Mouse (Mus musculus): Measurements from ENCODE around the gene Podxl.

Gene Podxl

GRCm38 (mm10) chr6:31519001-31519471 lies 44.7 kb downstream of the Podxl start:
- ChIA-PET CTCF (interaction anchor here (0.5 to 1.6 kb wide), 16 partner anchors 9 to 543 kb away, joined by 3 to 7 read pairs (median 4); no protein-coding TSS in a partner anchor), POLR2A (interaction anchor here in 3 of 4 experiments (0.9 to 1.6 kb wide), 3 partner anchors 9 to 119 kb away, joined by 3 to 5 read pairs (median 4); no protein-coding TSS in a partner anchor)

GRCm38 (mm10) chr6:31518338-31518698 lies 45.5 kb downstream of the Podxl start:
- ChIA-PET POLR2A (interaction anchor here in 2 of 4 experiments (0.9 to 2.3 kb wide), 4 partner anchors 8 to 120 kb away, joined by 3 to 5 read pairs (median 4); no protein-coding TSS in a partner anchor), CTCF (interaction anchor here in 2 of 4 experiments (1.3 to 1.6 kb wide), 6 partner anchors 10 to 393 kb away, joined by 3 to 7 read pairs (median 4); no protein-coding TSS in a partner anchor)

GRCm38 (mm10) chr6:31517681-31518337 lies 46.0 kb downstream of the Podxl start:
- CTCF ChIA-PET, result interaction anchor here in 2 of 4 experiments (1.6 to 2.0 kb wide), 2 partner anchors 8 to 120 kb away, joined by 4 to 9 read pairs; no protein-coding TSS in a partner anchor
- POLR2A ChIA-PET, result interaction anchor here in 2 of 4 experiments (0.9 to 2.3 kb wide), 3 partner anchors 8 to 17 kb away, joined by 3 to 5 read pairs (median 4); no protein-coding TSS in a partner anchor

- ChIA-PET CTCF (interaction anchor here in 3 of 4 experiments (0.7 to 1.9 kb wide), 3 partner anchors 12 to 126 kb away, joined by 3 to 7 read pairs (median 4); no protein-coding TSS in a partner anchor), POLR2A (interaction anchor here in 1 of 4 experiments (0.8 to 1.5 kb wide), 5 partner anchors 9 to 193 kb away, joined by 3 to 4 read pairs (median 3); no protein-coding TSS in a partner anchor)
Observed at GRCm38 (mm10) chr6:31513726-31514125, 50.1 kb downstream of the Podxl start.

GRCm38 (mm10) chr6:31502614-31503013 lies 61.2 kb downstream of the Podxl start:
- CTCF ChIA-PET, result no interaction called here
- POLR2A ChIA-PET, result interaction anchor here in 1 of 4 experiments (0.9 kb wide), 1 partner anchor 11 kb away, joined by 3 read pairs; no protein-coding TSS in a partner anchor

- CTCF ChIA-PET, result interaction anchor here in 2 of 4 experiments (0.6 to 1.5 kb wide), 2 partner anchors 23 kb away, joined by 3 read pairs; no protein-coding TSS in a partner anchor
Observed at GRCm38 (mm10) chr6:31500691-31501090, 63.1 kb downstream of the Podxl start.

GRCm38 (mm10) chr6:31500260-31500659 lies 63.5 kb downstream of the Podxl start:
- ChIA-PET POLR2A (interaction anchor here in 1 of 4 experiments (0.6 to 1.8 kb wide), 5 partner anchors 9 to 309 kb away, joined by 3 to 5 read pairs (median 3); no protein-coding TSS in a partner anchor), CTCF (interaction anchor here in 2 of 4 experiments (0.6 to 1.5 kb wide), 2 partner anchors 22 to 23 kb away, joined by 3 read pairs; no protein-coding TSS in a partner anchor)

More at GRCm38 (mm10) chr6:31500691-31501090, 63.1 kb downstream of the Podxl start:
- POLR2A ChIA-PET, result interaction anchor here in 1 of 4 experiments (0.6 to 1.8 kb wide), 5 partner anchors 9 to 308 kb away, joined by 3 to 5 read pairs (median 3); no protein-coding TSS in a partner anchor

- POLR2A ChIA-PET, result interaction anchor here in 2 of 4 experiments (0.6 to 1.8 kb wide), 3 partner anchors 19 to 307 kb away, joined by 4 to 8 read pairs (median 5); no protein-coding TSS in a partner anchor
- CTCF ChIA-PET, result interaction anchor here in 1 of 4 experiments (1.5 kb wide), 1 partner anchor 22 kb away, joined by 3 read pairs; no protein-coding TSS in a partner anchor
Observed at GRCm38 (mm10) chr6:31499836-31500235, 63.9 kb downstream of the Podxl start.

GRCm38 (mm10) chr6:31496227-31496626 lies 67.6 kb downstream of the Podxl start:
- ChIA-PET CTCF (interaction anchor here in 1 of 4 experiments (1.0 kb wide), 1 partner anchor 11 kb away, joined by 3 read pairs; no protein-coding TSS in a partner anchor), POLR2A (interaction anchor here in 1 of 4 experiments (0.5 kb wide), 1 partner anchor 109 kb away, joined by 3 read pairs; no protein-coding TSS in a partner anchor)

- POLR2A ChIA-PET, result interaction anchor here in 1 of 4 experiments (0.5 kb wide), 1 partner anchor 110 kb away, joined by 3 read pairs; no protein-coding TSS in a partner anchor
- CTCF ChIA-PET, result interaction anchor here in 3 of 4 experiments (0.6 to 1.3 kb wide), 4 partner anchors 10 to 30 kb away, joined by 3 to 4 read pairs (median 3); no protein-coding TSS in a partner anchor
Observed at GRCm38 (mm10) chr6:31495122-31495731, 68.6 kb downstream of the Podxl start.

GRCm38 (mm10) chr6:31489950-31490349 lies 73.8 kb downstream of the Podxl start:
- ChIA-PET CTCF (interaction anchor here in 1 of 4 experiments (1.3 kb wide), 1 partner anchor 12 kb away, joined by 8 read pairs; no protein-coding TSS in a partner anchor), POLR2A (no interaction called here)

- CTCF ChIA-PET, result no interaction called here
- POLR2A ChIA-PET, result no interaction called here
Observed at GRCm38 (mm10) chr6:31486601-31487000, 77.2 kb downstream of the Podxl start.

- CTCF ChIA-PET, result interaction anchor here in 1 of 4 experiments (0.5 kb wide), 1 partner anchor 41 kb away, joined by 3 read pairs; no protein-coding TSS in a partner anchor
- POLR2A ChIA-PET, result interaction anchor here in 1 of 4 experiments (0.6 to 1.4 kb wide), 4 partner anchors 8 to 728 kb away, joined by 3 to 4 read pairs (median 4); no protein-coding TSS in a partner anchor
Observed at GRCm38 (mm10) chr6:31480008-31480407, 83.8 kb downstream of the Podxl start.

GRCm38 (mm10) chr6:31478221-31478620 lies 85.6 kb downstream of the Podxl start:
- POLR2A ChIA-PET, result interaction anchor here in 2 of 4 experiments (0.8 to 1.2 kb wide), 6 partner anchors 12 to 108 kb away, joined by 3 to 4 read pairs (median 3); partner anchors contain the start of gene Mkln1 (in 1 of the 2)

More at GRCm38 (mm10) chr6:31478221-31478620, 85.6 kb downstream of the Podxl start:
- CTCF ChIA-PET, result interaction anchor here in 3 of 4 experiments (0.5 to 1.5 kb wide), 18 partner anchors 8 to 1511 kb away, joined by 3 to 9 read pairs (median 3); no protein-coding TSS in a partner anchor

Data from embryonic stem cell, embryonic (primary cell).